Mouse (Mus musculus): ENCODE measurements at regions not wholly inside any gene's neighbourhood (a gene's known extent, or its start where the extent isn't known, plus 50 kb on each side); places are given as distances from the start of the nearest gene placed in this dataset.

- no peak for TF ChIP-seq USF2 (IDR thresholded peaks at IDR 0.05; ENCODE audit: borderline replicate concordance in 1 of 2, insufficient read depth in 1 of 2, low read depth in 1 of 2, low read length in 2 of 2)
These were observed 1549.8 kb upstream of the Zeb2 start (continued) for GRCm38 (mm10) chr2:46666990-46667337.

GRCm38 (mm10) chr2:46666084-46666989 is 1549.1 kb upstream of the Zeb2 start:
- H3K36me3 ChIP-seq (ENCODE audit: control insufficient read depth in 1 of 2, insufficient read depth in 2 of 2, low read length in 2 of 2): peaks cover 0 to 7% of the 10 kb centered on the region in 2 experiments; a peak in 2 of 4 replicates
- DNase-seq (ENCODE audit: low read depth, low spot score): no peak
- no peaks in the 10 kb centered on the region for H3K79me2 ChIP-seq (ENCODE audit: control insufficient read depth, insufficient read depth, low read length, poor library complexity)
- H3K4me1 ChIP-seq (ENCODE audit: control insufficient read depth in 1 of 2, insufficient read depth in 2 of 2, low read length in 2 of 2): peaks cover 0 to 4% of the 10 kb centered on the region in 2 experiments; a peak in 2 of 4 replicates
- H3K9ac ChIP-seq (ENCODE audit: control insufficient read depth, low read depth, low read length, poor library complexity, severe bottlenecking): no peak overlapping the region
- no peak for TF ChIP-seq KAT2A (conservative IDR thresholded peaks at IDR 0.05; ENCODE audit: low read depth, low read length)
- TF ChIP-seq MAFK (IDR thresholded peaks at IDR 0.05; ENCODE audit: borderline replicate concordance, low read depth, low read length): no peak
- no peak for TF ChIP-seq GATA1 (IDR thresholded peaks at IDR 0.05; ENCODE audit: low read depth, low read length)
- no peak for TF ChIP-seq CHD1 (IDR thresholded peaks at IDR 0.05; ENCODE audit: low read depth, low read length)
- TF ChIP-seq ELF1 (IDR thresholded peaks at IDR 0.05; ENCODE audit: low read depth, low read length): no peak
- no peak overlapping the region for H3K4me3 ChIP-seq (ENCODE audit: control insufficient read depth in 1 of 2, insufficient read depth in 1 of 2, low read depth in 2 of 2, low read length in 2 of 2)
- no peaks in the 10 kb centered on the region for H3K27me3 ChIP-seq (ENCODE audit: control insufficient read depth in 1 of 2, insufficient read depth in 2 of 2, low read length in 2 of 2)
- H3K9me3 ChIP-seq (replicated peaks; ENCODE audit: insufficient read depth, low read length): no peaks in the 10 kb centered on the region
- H3K27ac ChIP-seq (ENCODE audit: control insufficient read depth, low read depth, low read length): no peak overlapping the region

GRCm38 (mm10) chr2:46661876-46662275 is 1544.7 kb upstream of the Zeb2 start:
- no peaks in the 10 kb centered on the region for H3K79me2 ChIP-seq (ENCODE audit: control insufficient read depth, insufficient read depth, low read length, poor library complexity)
- H3K9me3 ChIP-seq (replicated peaks; ENCODE audit: insufficient read depth, low read length): no peaks in the 10 kb centered on the region
- DNase-seq (ENCODE audit: low read depth, low spot score): peak; percentile 65
- no peak overlapping the region for H3K27ac ChIP-seq (ENCODE audit: control insufficient read depth, low read depth, low read length)
- H3K27me3 ChIP-seq (ENCODE audit: control insufficient read depth in 1 of 2, insufficient read depth in 2 of 2, low read length in 2 of 2): no peaks in the 10 kb centered on the region
- H3K4me3 ChIP-seq (ENCODE audit: control insufficient read depth in 1 of 2, insufficient read depth in 1 of 2, low read depth in 2 of 2, low read length in 2 of 2): peak overlapping the region; percentile 37 to 52
- H3K36me3 ChIP-seq (ENCODE audit: control insufficient read depth in 1 of 2, insufficient read depth in 2 of 2, low read length in 2 of 2): peaks cover 0 to 7% of the 10 kb centered on the region in 2 experiments; a peak in 2 of 4 replicates
- peaks cover 0 to 4% of the 10 kb centered on the region in 2 experiments; a peak in 2 of 4 replicates for H3K4me1 ChIP-seq (ENCODE audit: control insufficient read depth in 1 of 2, insufficient read depth in 2 of 2, low read length in 2 of 2)
- TF ChIP-seq MAZ (IDR thresholded peaks at IDR 0.05; ENCODE audit: low read depth, low read length): no peak
- TF ChIP-seq MAX (IDR thresholded peaks at IDR 0.05; ENCODE audit: low read length): no peak
- TF ChIP-seq EP300 (IDR thresholded peaks at IDR 0.05; ENCODE audit: low read depth in 1 of 2, low read length in 2 of 2): peak; percentile 5 to 26; a peak in 1 of 4 replicates
- TF ChIP-seq GATA1 (IDR thresholded peaks at IDR 0.05; ENCODE audit: low read depth, low read length): no peak
- H3K9ac ChIP-seq (ENCODE audit: control insufficient read depth, low read depth, low read length, poor library complexity, severe bottlenecking): peak overlapping the region; percentile 58

- DNase-seq (ENCODE audit: low read depth, low spot score): no peak
- H3K9ac ChIP-seq (ENCODE audit: control insufficient read depth, low read depth, low read length, poor library complexity, severe bottlenecking): no peak overlapping the region
These were observed 1543.4 kb upstream of the Zeb2 start for GRCm38 (mm10) chr2:46660577-46660976.

More at GRCm38 (mm10) chr2:46660577-46660976, 1543.4 kb upstream of the Zeb2 start:
- Histone ChIP-seq H3K27me3 (ENCODE audit: control insufficient read depth in 1 of 2, insufficient read depth in 2 of 2, low read length in 2 of 2) (no peaks in the 10 kb centered on the region), H3K79me2 (ENCODE audit: control insufficient read depth, insufficient read depth, low read length, poor library complexity) (no peaks in the 10 kb centered on the region), H3K9me3 (replicated peaks; ENCODE audit: insufficient read depth, low read length) (no peaks in the 10 kb centered on the region), H3K4me1 (ENCODE audit: control insufficient read depth in 1 of 2, insufficient read depth in 2 of 2, low read length in 2 of 2) (peaks cover 0 to 4% of the 10 kb centered on the region in 2 experiments; a peak in 2 of 4 replicates), H3K36me3 (ENCODE audit: control insufficient read depth in 1 of 2, insufficient read depth in 2 of 2, low read length in 2 of 2) (peaks cover 0 to 7% of the 10 kb centered on the region in 2 experiments; a peak in 2 of 4 replicates), H3K27ac (ENCODE audit: control insufficient read depth, low read depth, low read length) (no peak overlapping the region), H3K4me3 (ENCODE audit: control insufficient read depth in 1 of 2, insufficient read depth in 1 of 2, low read depth in 2 of 2, low read length in 2 of 2) (no peak overlapping the region)
- TF ChIP-seq MAFK (IDR thresholded peaks at IDR 0.05; ENCODE audit: borderline replicate concordance, low read depth, low read length): peak; percentile 54; the same call in 1 of the 2 replicates
- no peak for TF ChIP-seq CHD1 (IDR thresholded peaks at IDR 0.05; ENCODE audit: low read depth, low read length)
